Mouse (Mus musculus): ENCODE data around the gene Sgsh. TPM values are rescaled to one million over a fixed set of nuclear protein-coding genes. Genes with fewer than 3 reads are reported as not detected.

Gene Sgsh
- total and polyA plus RNA-seq, 3 experiments, result 0.12 to 0.25 TPM; not detected in 1

DNA sequence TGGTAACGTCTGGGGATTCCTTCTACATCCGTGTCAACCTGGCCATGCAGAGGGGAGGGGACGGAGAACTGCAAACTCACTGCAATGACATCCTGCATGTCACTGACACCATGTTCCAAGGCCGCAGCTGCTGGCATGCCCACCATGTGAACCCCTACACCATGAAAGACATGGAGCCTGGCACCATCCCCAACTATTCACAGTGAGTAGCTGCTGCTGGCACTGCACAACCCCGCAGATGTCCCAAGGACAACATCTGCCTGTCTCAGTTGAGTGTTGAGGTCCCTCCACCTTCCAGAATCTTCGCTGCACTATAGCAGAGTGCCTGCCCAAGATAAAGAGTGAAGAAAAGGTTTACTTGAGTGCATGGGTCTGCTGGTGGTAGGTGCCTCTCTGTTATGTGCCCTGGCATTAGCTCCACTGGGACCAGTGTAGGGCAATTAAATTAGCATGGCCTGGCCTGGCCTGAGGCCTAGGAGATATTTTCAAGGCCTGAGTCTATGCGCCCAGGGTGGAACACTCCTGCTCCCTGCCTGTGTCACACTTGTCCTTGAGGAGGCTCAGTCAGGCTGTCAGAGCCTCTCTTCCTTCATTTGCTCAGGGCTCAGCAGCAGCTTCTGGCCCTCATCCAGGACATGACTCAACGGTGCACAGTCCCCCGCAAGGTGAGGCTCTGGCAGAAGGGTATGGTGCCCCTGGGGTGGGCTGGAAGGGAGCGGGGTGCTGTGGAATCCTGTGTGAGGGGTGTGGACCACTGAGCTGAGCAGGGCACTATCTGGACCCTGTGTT is 16.9 kb downstream of the Sgsh start:
- no peak overlapping the region for H3K4me3 ChIP-seq (ENCODE audit: control insufficient read depth in 1 of 2, insufficient read depth in 1 of 2, low read depth in 2 of 2, low read length in 2 of 2)
- no peak overlapping the region for H3K9ac ChIP-seq (ENCODE audit: control insufficient read depth, low read depth, low read length, poor library complexity, severe bottlenecking)
- no peaks in the 10 kb centered on the region for H3K4me1 ChIP-seq (ENCODE audit: control insufficient read depth in 1 of 2, insufficient read depth in 2 of 2, low read length in 2 of 2)
- DNase-seq (ENCODE audit: low read depth, low spot score), result peak; percentile 44
- peaks cover 6 to 9% of the 10 kb centered on the region in 2 experiments for H3K27me3 ChIP-seq (ENCODE audit: control insufficient read depth in 1 of 2, insufficient read depth in 2 of 2, low read length in 2 of 2)
- no peaks in the 10 kb centered on the region for H3K36me3 ChIP-seq (ENCODE audit: control insufficient read depth in 1 of 2, insufficient read depth in 2 of 2, low read length in 2 of 2)
- TF ChIP-seq POLR2A (IDR thresholded peaks at IDR 0.05; ENCODE audit: control insufficient read depth in 1 of 2, insufficient read depth in 1 of 2, low read depth in 1 of 2, low read length in 2 of 2, poor library complexity in 1 of 2) (no peak), ZMIZ1 (IDR thresholded peaks at IDR 0.05; ENCODE audit: low read depth, low read length) (no peak), CHD2 (IDR thresholded peaks at IDR 0.05; ENCODE audit: low read length) (no peak), USF1 (IDR thresholded peaks at IDR 0.05; ENCODE audit: low read depth, low read length) (no peak), SMC3 (IDR thresholded peaks at IDR 0.05; ENCODE audit: low read depth, low read length) (no peak), RAD21 (IDR thresholded peaks at IDR 0.05; ENCODE audit: low read depth, low read length) (no peak), GABPA (IDR thresholded peaks at IDR 0.05; ENCODE audit: low read depth, low read length) (no peak), RCOR1 (IDR thresholded peaks at IDR 0.05; ENCODE audit: low read depth, low read length) (no peak), MYC (IDR thresholded peaks at IDR 0.05; ENCODE audit: low read depth, low read length) (no peak), MAZ (IDR thresholded peaks at IDR 0.05; ENCODE audit: low read depth, low read length) (no peak), CTCF (IDR thresholded peaks at IDR 0.05 in 2 of 3, conservative IDR thresholded peaks at IDR 0.05 in 1 of 3; ENCODE audit: control insufficient read depth in 1 of 3, insufficient read depth in 1 of 3, low read depth in 2 of 3, low read length in 3 of 3, poor library complexity in 1 of 3, severe bottlenecking in 1 of 3) (no peak)
- H3K27ac ChIP-seq (ENCODE audit: control insufficient read depth, low read depth, low read length), result no peak overlapping the region
- H3K79me2 ChIP-seq (ENCODE audit: control insufficient read depth, insufficient read depth, low read length, poor library complexity), result no peaks in the 10 kb centered on the region
- no peaks in the 10 kb centered on the region for H3K9me3 ChIP-seq (replicated peaks; ENCODE audit: insufficient read depth, low read length)

DNA sequence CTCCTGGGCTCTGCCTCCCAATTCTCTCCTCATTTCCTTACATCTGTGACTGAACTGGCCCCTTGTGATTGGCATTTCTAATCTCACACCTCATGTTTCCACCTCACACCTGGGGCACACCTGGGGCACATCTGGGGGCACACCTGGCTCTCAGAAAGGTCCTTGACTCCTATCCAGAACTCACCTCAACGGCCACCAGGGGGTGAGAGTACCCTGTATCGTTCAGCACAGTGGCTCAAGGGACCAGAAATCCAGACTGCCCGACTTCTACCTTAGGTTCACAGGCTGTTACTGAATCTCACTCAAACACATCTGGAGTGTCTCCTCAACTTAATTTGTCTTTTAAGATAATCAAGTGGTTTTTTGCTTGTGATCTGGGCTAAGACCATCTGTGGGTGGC is 23.4 kb downstream of the Sgsh start:
- H3K27me3 ChIP-seq (ENCODE audit: control insufficient read depth in 1 of 2, insufficient read depth in 2 of 2, low read length in 2 of 2), result peaks cover 14 to 18% of the 10 kb centered on the region in 2 experiments
- no peaks in the 10 kb centered on the region for H3K4me1 ChIP-seq (ENCODE audit: control insufficient read depth in 1 of 2, insufficient read depth in 2 of 2, low read length in 2 of 2)
- no peak overlapping the region for H3K27ac ChIP-seq (ENCODE audit: control insufficient read depth, low read depth, low read length)
- no peaks in the 10 kb centered on the region for H3K79me2 ChIP-seq (ENCODE audit: control insufficient read depth, insufficient read depth, low read length, poor library complexity)
- H3K9ac ChIP-seq (ENCODE audit: control insufficient read depth, low read depth, low read length, poor library complexity, severe bottlenecking), result no peak overlapping the region
- H3K4me3 ChIP-seq (ENCODE audit: control insufficient read depth in 1 of 2, insufficient read depth in 1 of 2, low read depth in 2 of 2, low read length in 2 of 2), result no peak overlapping the region
- TF ChIP-seq RCOR1 (IDR thresholded peaks at IDR 0.05; ENCODE audit: low read depth, low read length), result no peak
- TF ChIP-seq SMC3 (IDR thresholded peaks at IDR 0.05; ENCODE audit: low read depth, low read length), result peak; percentile 52
- no peak for TF ChIP-seq ZNF384 (IDR thresholded peaks at IDR 0.05; ENCODE audit: low read depth, low read length)
- TF ChIP-seq CTCF (IDR thresholded peaks at IDR 0.05 in 2 of 3, conservative IDR thresholded peaks at IDR 0.05 in 1 of 3; ENCODE audit: control insufficient read depth in 1 of 3, insufficient read depth in 1 of 3, low read depth in 2 of 3, low read length in 3 of 3, poor library complexity in 1 of 3, severe bottlenecking in 1 of 3), result peak; percentile 31 to 57 (median 51); a peak in 5 of 6 replicates
- peak; percentile 54 for TF ChIP-seq RAD21 (IDR thresholded peaks at IDR 0.05; ENCODE audit: low read depth, low read length)
- DNase-seq (ENCODE audit: low read depth, low spot score), result peak; percentile 38
- no peaks in the 10 kb centered on the region for H3K36me3 ChIP-seq (ENCODE audit: control insufficient read depth in 1 of 2, insufficient read depth in 2 of 2, low read length in 2 of 2)
- H3K9me3 ChIP-seq (replicated peaks; ENCODE audit: insufficient read depth, low read length), result no peaks in the 10 kb centered on the region

DNA sequence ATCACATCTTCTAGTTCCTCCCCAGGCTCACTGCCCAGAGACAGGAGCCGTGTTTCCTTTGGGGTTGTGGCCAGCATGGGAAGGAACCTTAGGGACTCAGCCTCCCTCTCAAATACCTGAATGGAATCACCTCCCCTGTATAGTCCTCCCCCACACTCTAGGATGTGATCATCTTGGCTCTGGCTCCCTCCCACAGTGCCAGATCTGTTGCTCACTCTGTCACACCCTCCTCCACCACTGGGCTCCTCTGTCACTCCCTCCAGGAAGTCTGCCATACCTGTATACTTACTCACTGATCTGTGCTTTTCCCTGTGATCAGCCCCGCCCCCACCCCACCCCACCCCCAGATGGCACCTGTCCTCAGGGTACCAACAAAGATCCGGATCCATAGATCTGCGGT is 24.7 kb downstream of the Sgsh start:
- peaks cover 14 to 15% of the 10 kb centered on the region in 2 experiments for H3K27me3 ChIP-seq (ENCODE audit: control insufficient read depth in 1 of 2, insufficient read depth in 2 of 2, low read length in 2 of 2)
- DNase-seq (ENCODE audit: low read depth, low spot score), result no peak
- TF ChIP-seq RAD21 (IDR thresholded peaks at IDR 0.05; ENCODE audit: low read depth, low read length) (no peak), JUND (IDR thresholded peaks at IDR 0.05; ENCODE audit: low read depth, low read length) (no peak), NRF1 (IDR thresholded peaks at IDR 0.05; ENCODE audit: insufficient read depth, low read depth, low read length, poor library complexity, severe bottlenecking) (no peak), RCOR1 (IDR thresholded peaks at IDR 0.05; ENCODE audit: low read depth, low read length) (no peak), ZC3H11A (IDR thresholded peaks at IDR 0.05; ENCODE audit: low read depth, low read length) (no peak), GATA1 (IDR thresholded peaks at IDR 0.05; ENCODE audit: low read depth, low read length) (no peak), ETS1 (IDR thresholded peaks at IDR 0.05; ENCODE audit: low read depth, low read length) (no peak), POLR2AphosphoS5 (IDR thresholded peaks at IDR 0.05; ENCODE audit: borderline replicate concordance, low read depth, low read length) (no peak), MXI1 (IDR thresholded peaks at IDR 0.05; ENCODE audit: low read depth, low read length) (no peak), ZKSCAN1 (IDR thresholded peaks at IDR 0.05; ENCODE audit: low read depth, low read length) (no peak), USF2 (IDR thresholded peaks at IDR 0.05; ENCODE audit: borderline replicate concordance in 1 of 2, insufficient read depth in 1 of 2, low read depth in 1 of 2, low read length in 2 of 2) (no peak), E2F4 (IDR thresholded peaks at IDR 0.05; ENCODE audit: borderline replicate concordance, low read depth, low read length) (no peak), BHLHE40 (IDR thresholded peaks at IDR 0.05; ENCODE audit: borderline replicate concordance, low read depth, low read length) (no peak), USF1 (IDR thresholded peaks at IDR 0.05; ENCODE audit: low read depth, low read length) (no peak), ZNF384 (IDR thresholded peaks at IDR 0.05; ENCODE audit: low read depth, low read length) (no peak)

More for the DNA sequence above, 24.7 kb downstream of the Sgsh start:
- H3K4me3 ChIP-seq (ENCODE audit: control insufficient read depth in 1 of 2, insufficient read depth in 1 of 2, low read depth in 2 of 2, low read length in 2 of 2), result no peak overlapping the region
- H3K79me2 ChIP-seq (ENCODE audit: control insufficient read depth, insufficient read depth, low read length, poor library complexity), result no peaks in the 10 kb centered on the region
- H3K36me3 ChIP-seq (ENCODE audit: control insufficient read depth in 1 of 2, insufficient read depth in 2 of 2, low read length in 2 of 2), result no peaks in the 10 kb centered on the region
- no peak overlapping the region for H3K27ac ChIP-seq (ENCODE audit: control insufficient read depth, low read depth, low read length)
- no peak overlapping the region for H3K9ac ChIP-seq (ENCODE audit: control insufficient read depth, low read depth, low read length, poor library complexity, severe bottlenecking)
- H3K9me3 ChIP-seq (replicated peaks; ENCODE audit: insufficient read depth, low read length), result no peaks in the 10 kb centered on the region
- no peaks in the 10 kb centered on the region for H3K4me1 ChIP-seq (ENCODE audit: control insufficient read depth in 1 of 2, insufficient read depth in 2 of 2, low read length in 2 of 2)
